Mouse (Mus musculus): ENCODE results near the gene Mdga2. TPM values are rescaled to one million over a fixed set of nuclear protein-coding genes. Genes with fewer than 3 reads are reported as not detected.

The Mdga2 gene
- polyA plus RNA-seq (2015; fragmentation: Nextera tagmentation; extraction: Ambion mirVana): 0.24 and 0.38 TPM in 2 replicates

DNA sequence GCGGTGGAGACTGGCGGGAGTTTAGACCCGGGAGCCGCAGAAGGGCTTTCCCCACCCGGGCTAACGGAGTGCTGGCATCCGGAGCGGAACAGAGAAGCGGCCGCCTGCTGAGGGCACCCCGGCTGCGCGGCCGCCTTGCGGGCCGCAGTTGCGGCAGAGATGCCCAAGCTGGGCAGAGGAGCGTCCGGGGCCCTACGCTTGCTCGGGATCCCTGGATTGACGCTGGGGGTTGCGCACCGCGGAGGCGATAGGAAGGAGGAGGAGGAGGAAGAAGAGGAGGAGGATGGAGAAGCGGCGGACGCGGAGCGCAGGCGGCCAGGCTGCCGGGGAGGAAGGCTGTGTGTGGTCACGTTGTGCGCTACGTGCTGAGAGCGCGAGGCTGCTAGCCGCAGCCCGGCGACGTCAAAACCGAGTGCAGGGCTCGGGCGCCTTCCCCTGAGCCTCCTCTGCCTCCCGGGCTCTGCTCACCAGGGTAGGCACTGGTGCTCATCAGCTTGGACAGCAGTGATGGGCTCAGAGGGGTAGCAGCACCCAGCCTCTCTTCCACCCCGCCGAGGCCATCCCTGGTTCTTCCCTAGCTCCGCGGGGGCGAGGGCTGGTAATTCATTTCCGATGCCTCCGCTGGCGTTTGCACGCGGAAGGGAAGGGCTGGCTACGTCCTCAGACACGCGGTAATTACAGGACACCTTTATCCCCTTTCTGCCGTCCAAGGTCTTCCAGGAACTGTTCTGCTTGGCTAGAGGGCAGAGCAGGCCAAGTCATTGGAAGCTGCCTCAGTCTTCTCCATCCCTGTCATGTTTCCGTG is at the start of gene Mdga2:
Gene Mdga2 (minus strand): TSS at position 329 of the 805 bp plus-strand sequence.
- Histone ChIP-seq H3K27me3 (peaks cover 56% of the 10 kb centered on the region), H3K4me3 (peak within 1 kb of the TSS; percentile 50), H3K4me2 (peak within 1 kb of the TSS; percentile 98), H3K9me3 (no peaks in the 10 kb centered on the region), H3K27ac (no peak within 1 kb of the TSS), H3K9ac (peak within 1 kb of the TSS; percentile 13; the same call in 1 of the 2 replicates), H3K36me3 (no peaks in the 10 kb centered on the region), H3K4me1 (peaks cover 14% of the 10 kb centered on the region)
- under 1% methylated on average over 58 of the region's 61 CpGs for WGBS
- peak; percentile 61; the same call in 1 of the 2 replicates for ATAC-seq (ENCODE audit: borderline replicate concordance, extremely low read depth, low FRiP score, low TSS enrichment)

DNA sequence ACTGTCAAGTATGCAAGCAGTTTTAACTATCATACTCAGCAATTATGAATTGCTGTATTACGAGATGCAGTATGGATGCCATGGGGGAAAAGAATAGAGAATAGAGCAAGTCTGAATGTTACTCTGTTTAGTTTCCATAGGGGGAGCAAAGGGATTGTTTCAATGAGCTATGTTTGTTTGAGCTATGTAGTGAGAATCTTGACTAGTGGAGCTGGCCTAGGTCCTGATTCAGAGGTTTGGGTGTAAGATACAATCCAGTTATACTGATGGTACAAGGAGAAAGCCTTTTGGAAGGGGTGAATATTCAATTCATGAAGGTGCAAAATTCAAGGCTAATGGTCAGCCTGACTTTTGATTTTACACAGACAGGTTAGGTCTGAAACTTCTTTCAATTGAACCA is 45.1 kb upstream of the Mdga2 start:
- 71% methylated on average over 1 of the region's 1 CpGs for WGBS
- Histone ChIP-seq H3K4me3 (no peak overlapping the region), H3K27me3 (no peaks in the 10 kb centered on the region), H3K4me2 (no peak overlapping the region), H3K36me3 (no peaks in the 10 kb centered on the region), H3K9me3 (no peaks in the 10 kb centered on the region), H3K4me1 (no peaks in the 10 kb centered on the region), H3K27ac (no peak overlapping the region), H3K9ac (no peak overlapping the region)
- no peak for ATAC-seq (ENCODE audit: borderline replicate concordance, extremely low read depth, low FRiP score, low TSS enrichment)

DNA sequence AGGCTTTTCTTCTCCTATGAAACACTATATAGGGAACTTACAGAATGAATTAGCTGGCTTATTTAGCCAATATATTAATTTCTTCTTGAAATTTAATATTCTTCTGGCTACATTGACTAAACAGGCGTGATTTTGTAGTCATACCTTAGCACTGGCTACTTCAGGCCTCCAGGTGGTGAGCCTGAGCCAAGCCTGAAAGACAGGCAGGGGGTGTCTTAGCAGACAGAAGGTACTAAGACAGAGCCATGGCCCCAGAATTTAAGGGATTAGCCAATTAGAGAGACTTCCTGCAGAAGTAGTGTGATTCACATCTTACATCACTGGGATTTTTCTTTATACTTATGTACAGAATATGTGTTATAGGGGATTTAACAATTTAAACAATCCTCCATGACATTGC is 1.2 kb upstream of the Mdga2 start:
- WGBS: 44% methylated on average over 1 of the region's 1 CpGs
- H3K36me3 ChIP-seq: no peaks in the 10 kb centered on the region
- peaks cover 14% of the 10 kb centered on the region for H3K4me1 ChIP-seq
- H3K27me3 ChIP-seq: peaks cover 56% of the 10 kb centered on the region
- ATAC-seq (ENCODE audit: borderline replicate concordance, extremely low read depth, low FRiP score, low TSS enrichment): no peak
- H3K4me3 ChIP-seq: no peak overlapping the region
- H3K4me2 ChIP-seq: no peak overlapping the region
- no peaks in the 10 kb centered on the region for H3K9me3 ChIP-seq
- no peak overlapping the region for H3K9ac ChIP-seq
- no peak overlapping the region for H3K27ac ChIP-seq

DNA sequence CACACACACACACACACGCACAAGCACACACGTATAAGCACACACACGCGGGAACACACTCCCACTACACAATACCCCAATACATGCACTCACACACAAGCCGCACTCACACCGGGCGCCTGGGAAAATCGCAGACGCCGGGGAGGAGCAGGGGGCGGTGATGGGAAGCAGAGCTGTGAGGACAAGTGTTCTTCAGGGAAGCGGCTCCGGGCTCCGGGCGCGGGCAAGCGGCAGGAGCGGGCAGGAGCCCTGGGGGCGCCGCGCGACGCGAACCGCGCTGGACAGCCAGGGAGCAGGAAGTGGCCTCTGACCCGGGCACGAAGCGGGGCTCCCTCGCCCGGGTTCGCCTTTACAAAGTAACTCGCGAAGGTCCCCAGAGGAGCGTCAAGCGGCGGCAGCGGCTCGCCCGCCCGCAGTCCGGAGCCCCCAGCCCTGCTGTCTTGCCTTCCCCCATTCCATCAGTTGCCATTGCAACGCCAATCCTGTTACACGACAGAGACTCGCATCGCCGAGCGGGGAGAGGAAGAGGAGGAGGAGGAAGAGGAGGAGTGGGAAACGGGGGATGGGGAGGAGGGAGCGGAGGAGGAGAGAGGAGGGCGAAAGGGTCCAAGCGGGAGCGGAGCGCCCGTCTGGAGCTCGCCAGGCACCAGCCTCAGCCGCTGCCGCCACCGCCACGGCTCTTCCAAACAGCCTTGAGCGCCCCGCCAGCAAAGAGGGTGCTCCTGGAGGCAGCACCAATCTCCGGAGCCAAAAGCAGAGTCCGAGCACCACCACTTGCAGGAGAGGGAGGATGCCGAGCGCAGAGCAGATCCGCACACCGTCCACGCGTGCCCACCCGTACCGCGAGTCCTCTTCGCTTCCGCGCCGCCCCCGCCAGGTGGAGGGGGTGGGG is 774 bp downstream of the Mdga2 start:
- Histone ChIP-seq H3K4me3 (peak overlapping the region; percentile 50), H3K36me3 (no peaks in the 10 kb centered on the region), H3K27me3 (peaks cover 56% of the 10 kb centered on the region), H3K27ac (no peak overlapping the region), H3K4me2 (peak overlapping the region; percentile 98), H3K9ac (0 out of 2 replicates have a peak overlapping the region, but pooled peaks have one; percentile 13), H3K9me3 (no peaks in the 10 kb centered on the region), H3K4me1 (peaks cover 14% of the 10 kb centered on the region)
- ATAC-seq (ENCODE audit: borderline replicate concordance, extremely low read depth, low FRiP score, low TSS enrichment): peak; percentile 65; the same call in 1 of the 2 replicates
- WGBS: under 1% methylated on average over 72 of the region's 78 CpGs

DNA sequence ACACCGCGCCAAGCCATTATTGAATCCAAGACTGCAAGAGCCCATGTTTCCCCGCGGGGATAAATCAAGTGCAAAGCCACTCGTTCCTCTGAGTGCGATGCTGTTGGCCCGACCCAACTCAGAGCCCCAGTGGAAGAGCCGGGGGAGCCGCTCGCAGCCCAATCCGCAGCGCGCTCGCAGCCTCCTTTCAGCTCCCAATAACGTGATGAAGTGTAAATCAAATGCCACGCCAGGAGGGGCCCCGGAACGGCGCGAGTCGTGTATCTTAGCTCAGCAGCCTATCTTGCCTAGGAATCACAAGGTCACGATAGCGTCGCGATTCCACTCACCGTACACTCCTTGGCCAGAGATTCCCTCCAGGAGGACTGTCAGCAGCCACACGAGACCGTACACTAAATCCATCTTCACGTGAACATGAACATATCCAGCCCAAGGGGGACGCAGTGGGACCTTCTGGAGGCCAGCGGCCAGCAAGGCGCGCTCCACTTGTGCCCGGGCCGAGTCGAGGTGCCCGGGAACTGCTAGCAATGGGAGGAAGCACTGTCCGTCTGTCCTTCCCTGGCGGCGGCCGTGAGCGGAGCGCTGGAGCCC is 1.6 kb downstream of the Mdga2 start:
- no peak overlapping the region for H3K9ac ChIP-seq
- WGBS: under 1% methylated on average over 43 of the region's 43 CpGs
- peaks cover 56% of the 10 kb centered on the region for H3K27me3 ChIP-seq

DNA sequence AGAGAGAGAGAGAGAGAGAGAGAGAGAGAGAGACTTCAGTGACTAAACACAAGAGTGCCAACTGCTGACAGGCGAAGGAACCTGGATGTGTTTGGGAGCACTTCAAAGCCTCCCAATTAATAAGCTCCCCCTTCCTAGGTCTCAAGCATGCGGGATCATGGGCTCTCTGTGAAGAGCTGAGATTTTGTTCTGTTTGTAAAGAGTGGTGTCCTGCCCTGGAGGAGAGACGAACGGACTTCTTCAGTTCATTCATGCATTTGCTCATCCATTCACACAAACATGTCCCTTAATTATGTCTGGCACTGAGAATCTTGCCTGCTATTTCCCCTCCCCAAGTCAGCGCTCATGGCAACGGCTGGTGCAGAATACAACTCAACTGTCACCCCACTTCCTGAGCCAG is 2.3 kb downstream of the Mdga2 start:
- 5% methylated on average over 6 of the region's 6 CpGs for WGBS
- no peak overlapping the region for H3K9ac ChIP-seq
- no peak for ATAC-seq (ENCODE audit: borderline replicate concordance, extremely low read depth, low FRiP score, low TSS enrichment)
- peaks cover 14% of the 10 kb centered on the region for H3K4me1 ChIP-seq
- no peaks in the 10 kb centered on the region for H3K36me3 ChIP-seq
- peak overlapping the region; percentile 50; the same call in 1 of the 2 replicates for H3K4me3 ChIP-seq
- H3K27me3 ChIP-seq: peaks cover 56% of the 10 kb centered on the region
- peak overlapping the region; percentile 98 for H3K4me2 ChIP-seq
- H3K9me3 ChIP-seq: no peaks in the 10 kb centered on the region
- no peak overlapping the region for H3K27ac ChIP-seq

More for the DNA sequence above, 1.6 kb downstream of the Mdga2 start:
- H3K4me2 ChIP-seq: peak overlapping the region; percentile 98
- peaks cover 14% of the 10 kb centered on the region for H3K4me1 ChIP-seq
- peak overlapping the region; percentile 50 for H3K4me3 ChIP-seq
- no peak for ATAC-seq (ENCODE audit: borderline replicate concordance, extremely low read depth, low FRiP score, low TSS enrichment)
- H3K27ac ChIP-seq: no peak overlapping the region
- H3K9me3 ChIP-seq: no peaks in the 10 kb centered on the region
- H3K36me3 ChIP-seq: no peaks in the 10 kb centered on the region

DNA sequence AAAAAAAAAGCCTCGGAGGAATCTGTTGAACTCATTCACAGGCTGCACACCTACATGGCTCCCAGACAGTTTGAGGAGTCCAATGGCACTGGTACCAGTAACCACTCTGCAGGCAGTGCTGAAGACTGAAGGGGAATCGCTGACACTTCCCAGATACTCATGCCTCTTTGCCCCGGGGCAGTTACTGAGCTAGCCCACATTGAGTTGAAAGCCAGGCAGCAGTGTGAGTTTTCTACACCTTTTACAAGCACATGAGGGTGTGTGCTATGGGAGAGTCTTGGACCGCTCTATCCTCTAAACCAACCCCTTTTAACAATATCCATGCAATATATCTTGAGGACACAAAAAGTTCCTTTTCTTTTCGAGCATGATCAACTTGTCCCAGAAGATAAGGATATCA is 2.8 kb downstream of the Mdga2 start:
- H3K36me3 ChIP-seq: no peaks in the 10 kb centered on the region
- 24% methylated on average over 5 of the region's 5 CpGs for WGBS
- H3K4me2 ChIP-seq: no peak overlapping the region
- H3K4me1 ChIP-seq: peaks cover 14% of the 10 kb centered on the region
- H3K9ac ChIP-seq: no peak overlapping the region
- H3K9me3 ChIP-seq: no peaks in the 10 kb centered on the region
- H3K4me3 ChIP-seq: no peak overlapping the region
- H3K27me3 ChIP-seq: peaks cover 53% of the 10 kb centered on the region
- ATAC-seq (ENCODE audit: borderline replicate concordance, extremely low read depth, low FRiP score, low TSS enrichment): no peak
- no peak overlapping the region for H3K27ac ChIP-seq

DNA sequence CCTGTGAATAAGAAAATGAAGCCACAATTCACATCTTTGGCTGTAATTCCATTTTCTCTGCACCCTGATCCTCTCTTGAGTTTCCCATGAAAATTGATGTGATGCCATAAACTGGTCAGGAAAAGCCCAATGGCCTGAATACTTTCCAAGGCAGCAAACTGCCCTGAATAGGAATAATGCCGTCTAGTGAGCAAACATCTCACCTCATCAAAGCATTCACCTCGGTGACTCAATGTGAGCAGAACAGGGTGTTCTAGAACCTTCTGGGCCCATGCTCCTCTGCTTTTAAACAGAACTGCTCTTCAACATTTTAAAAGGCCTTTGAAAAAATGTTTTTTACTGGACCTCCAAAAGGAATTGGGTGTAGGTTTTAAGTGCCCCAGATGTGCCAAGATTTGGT is 9.5 kb downstream of the Mdga2 start:
- no peak overlapping the region for H3K4me2 ChIP-seq
- H3K4me1 ChIP-seq: no peaks in the 10 kb centered on the region
- H3K36me3 ChIP-seq: no peaks in the 10 kb centered on the region
- no peak for ATAC-seq (ENCODE audit: borderline replicate concordance, extremely low read depth, low FRiP score, low TSS enrichment)
- H3K9ac ChIP-seq: no peak overlapping the region
- H3K27me3 ChIP-seq: no peaks in the 10 kb centered on the region
- no peak overlapping the region for H3K4me3 ChIP-seq
- H3K27ac ChIP-seq: no peak overlapping the region
- WGBS: 34% methylated on average over 2 of the region's 2 CpGs
- no peaks in the 10 kb centered on the region for H3K9me3 ChIP-seq

DNA sequence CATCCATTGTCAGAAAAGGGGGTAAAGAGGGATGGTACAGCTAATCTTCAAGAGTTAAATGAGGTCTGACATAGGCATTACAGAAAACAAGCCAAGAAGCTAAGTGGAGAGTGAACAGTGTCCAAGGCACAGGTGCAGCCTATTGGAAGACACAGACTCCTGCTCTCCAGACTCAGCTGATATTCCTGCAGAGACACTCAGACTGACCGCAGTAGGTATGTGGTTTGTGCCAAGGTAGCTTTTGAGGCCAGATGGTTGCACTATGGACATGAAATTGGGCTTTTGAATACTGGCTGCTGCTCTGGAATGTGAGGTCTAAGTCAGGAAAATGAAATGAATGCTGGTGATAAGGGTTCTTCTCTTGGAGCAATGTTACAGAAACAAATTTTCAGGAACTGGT is 44.2 kb downstream of the Mdga2 start:
- WGBS: 85% methylated on average over 1 of the region's 1 CpGs
- ATAC-seq (ENCODE audit: borderline replicate concordance, extremely low read depth, low FRiP score, low TSS enrichment): no peak
- no peaks in the 10 kb centered on the region for H3K4me1 ChIP-seq

DNA sequence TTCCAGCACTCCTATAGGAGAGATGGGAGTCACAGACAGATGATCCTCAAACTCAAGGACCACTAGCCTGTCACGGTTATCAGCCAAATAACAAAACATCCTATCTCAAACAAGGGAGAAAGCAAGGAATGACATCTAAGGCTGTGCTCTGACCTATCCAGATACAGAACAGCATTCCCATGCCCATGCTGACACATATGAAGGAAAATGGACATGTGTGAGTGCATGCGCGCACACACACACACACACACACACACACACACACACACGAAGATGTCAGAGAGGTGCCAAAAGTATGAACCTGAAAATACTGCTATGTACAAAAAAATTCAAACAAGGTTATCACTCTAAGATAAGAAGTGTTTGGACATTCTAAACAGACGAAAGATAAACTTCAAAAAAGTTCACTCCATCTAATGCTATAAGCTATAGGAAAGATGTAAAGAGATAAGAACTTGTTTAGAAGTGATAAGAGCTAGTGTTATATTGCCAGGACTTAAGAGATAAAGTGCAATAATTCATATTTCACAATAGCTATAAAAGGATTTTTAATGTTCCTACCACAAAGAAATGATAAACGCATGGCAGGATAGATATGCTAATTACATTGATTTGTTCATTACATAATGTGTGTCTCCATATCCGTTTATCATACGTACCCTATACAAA is 65.6 kb downstream of the Mdga2 start:
- ATAC-seq (ENCODE audit: borderline replicate concordance, extremely low read depth, low FRiP score, low TSS enrichment): no peak
- H3K4me2 ChIP-seq: no peak overlapping the region
- no peak overlapping the region for H3K4me3 ChIP-seq
- H3K9ac ChIP-seq: no peak overlapping the region
- no peaks in the 10 kb centered on the region for H3K36me3 ChIP-seq
- H3K9me3 ChIP-seq: no peaks in the 10 kb centered on the region
- no peaks in the 10 kb centered on the region for H3K4me1 ChIP-seq
- H3K27ac ChIP-seq: no peak overlapping the region
- 63% methylated on average over 8 of the region's 8 CpGs for WGBS
- H3K27me3 ChIP-seq: no peaks in the 10 kb centered on the region

More for the DNA sequence above, 44.2 kb downstream of the Mdga2 start:
- H3K27ac ChIP-seq: no peak overlapping the region
- H3K36me3 ChIP-seq: no peaks in the 10 kb centered on the region
- H3K4me3 ChIP-seq: no peak overlapping the region
- H3K4me2 ChIP-seq: no peak overlapping the region
- no peaks in the 10 kb centered on the region for H3K27me3 ChIP-seq
- no peaks in the 10 kb centered on the region for H3K9me3 ChIP-seq
- H3K9ac ChIP-seq: no peak overlapping the region

DNA sequence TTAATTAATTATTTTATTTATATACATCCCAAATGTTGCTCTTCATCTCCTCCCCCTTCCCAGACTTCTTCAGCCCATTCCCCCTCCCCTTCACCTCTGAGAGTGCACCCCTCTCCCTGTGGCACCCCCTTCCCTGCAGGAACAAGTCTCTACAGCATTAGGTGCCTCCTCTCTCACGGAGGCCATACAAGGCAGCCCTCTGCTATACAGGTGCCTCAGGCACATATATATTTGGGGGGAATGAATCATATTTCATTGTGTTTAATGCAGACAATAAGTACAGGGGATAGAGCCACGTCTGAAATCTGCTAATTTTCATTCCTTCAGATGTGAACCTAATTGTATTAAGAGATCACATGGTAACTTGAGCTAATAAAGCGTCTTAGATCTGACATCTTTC is 69.3 kb downstream of the Mdga2 start:
- H3K27ac ChIP-seq: no peak overlapping the region
- no peaks in the 10 kb centered on the region for H3K4me1 ChIP-seq
- 56% methylated on average over 3 of the region's 3 CpGs for WGBS
- no peak for ATAC-seq (ENCODE audit: borderline replicate concordance, extremely low read depth, low FRiP score, low TSS enrichment)
- H3K9me3 ChIP-seq: no peaks in the 10 kb centered on the region
- no peak overlapping the region for H3K9ac ChIP-seq
- H3K4me3 ChIP-seq: no peak overlapping the region
- H3K4me2 ChIP-seq: no peak overlapping the region
- H3K36me3 ChIP-seq: no peaks in the 10 kb centered on the region
- no peaks in the 10 kb centered on the region for H3K27me3 ChIP-seq
